Mouse (Mus musculus): ENCODE results near the gene Elovl2.
"Not testable (repeated sequence)": the region's sequence is repeated elsewhere in the genome, so short reads cannot be mapped to it uniquely, and the experiment has no call there.

Elovl2 gene

GRCm38 (mm10) chr13:41220304-41220834 is at the start of gene Elovl2:
Elovl2 (minus strand) TSS chr13:41220405.
- in situ Hi-C loops (cut with MboI, MseI) = no loop called here

GRCm38 (mm10) chr13:41267827-41268408 is 47.7 kb upstream of the Elovl2 start:
- in situ Hi-C loops (cut with MboI, MseI) = no loop called here

GRCm38 (mm10) chr13:41263304-41264006 is 43.2 kb upstream of the Elovl2 start:
- in situ Hi-C loops (cut with MboI, MseI) = no loop called here

- in situ Hi-C loops (cut with MboI, MseI) = not testable (repeated sequence)
Measured at GRCm38 (mm10) chr13:41261617-41262016, 41.4 kb upstream of the Elovl2 start.

- in situ Hi-C loops (cut with MboI, MseI) = no loop called here
Measured at GRCm38 (mm10) chr13:41257851-41258250, 37.6 kb upstream of the Elovl2 start.

- in situ Hi-C loops (cut with MboI, MseI) = no loop called here
Measured at GRCm38 (mm10) chr13:41256962-41257361, 36.8 kb upstream of the Elovl2 start.

GRCm38 (mm10) chr13:41256126-41256525 is 35.9 kb upstream of the Elovl2 start:
- in situ Hi-C loops (cut with MboI, MseI) = no loop called here

- in situ Hi-C loops (cut with MboI, MseI) = no loop called here
Measured at GRCm38 (mm10) chr13:41252736-41253135, 32.5 kb upstream of the Elovl2 start.

- in situ Hi-C loops (cut with MboI, MseI) = no loop called here
Measured at GRCm38 (mm10) chr13:41252141-41252540, 31.9 kb upstream of the Elovl2 start.

- in situ Hi-C loops (cut with MboI, MseI) = no loop called here
Measured at GRCm38 (mm10) chr13:41251667-41252066, 31.5 kb upstream of the Elovl2 start.

- in situ Hi-C loops (cut with MboI, MseI) = not testable (repeated sequence)
Measured at GRCm38 (mm10) chr13:41251232-41251631, 31.0 kb upstream of the Elovl2 start.

GRCm38 (mm10) chr13:41250318-41250981 is 30.2 kb upstream of the Elovl2 start:
- in situ Hi-C loops (cut with MboI, MseI) = no loop called here

GRCm38 (mm10) chr13:41249538-41250317 is 29.5 kb upstream of the Elovl2 start, which contains the start of gene Smim13:
Smim13 (plus strand) TSS chr13:41249844.
- in situ Hi-C loops (cut with MboI, MseI) = loop anchor here (5.0 to 10.0 kb wide), 2 partner anchors 167 to 235 kb away; partner anchors contain the start of gene Tmem14c

- in situ Hi-C loops (cut with MboI, MseI) = loop anchor here (5.0 to 10.0 kb wide), 2 partner anchors 167 to 234 kb away; partner anchors contain the start of gene Tmem14c
Measured at GRCm38 (mm10) chr13:41248751-41249520, 28.7 kb upstream of the Elovl2 start.

GRCm38 (mm10) chr13:41244306-41244830 is 24.2 kb upstream of the Elovl2 start:
- in situ Hi-C loops (cut with MboI, MseI) = loop anchor here (10.0 kb wide), 1 partner anchor 230 kb away; the partner anchor contains the start of gene Tmem14c

- in situ Hi-C loops (cut with MboI, MseI) = loop anchor here (10.0 kb wide), 1 partner anchor 227 kb away; the partner anchor contains the start of gene Tmem14c
Measured at GRCm38 (mm10) chr13:41241557-41241956, 21.4 kb upstream of the Elovl2 start.

- in situ Hi-C loops (cut with MboI, MseI) = loop anchor here (5.0 kb wide), 2 partner anchors 101 to 396 kb away; no protein-coding TSS in a partner anchor
Measured at GRCm38 (mm10) chr13:41238805-41239130, 18.6 kb upstream of the Elovl2 start.

GRCm38 (mm10) chr13:41238035-41238804 is 18.0 kb upstream of the Elovl2 start:
- in situ Hi-C loops (cut with MboI, MseI) = loop anchor here (5.0 kb wide), 2 partner anchors 101 to 396 kb away; no protein-coding TSS in a partner anchor
